ENCODE assay signal across 16 mouse cellular contexts in the genomic region with DNA sequence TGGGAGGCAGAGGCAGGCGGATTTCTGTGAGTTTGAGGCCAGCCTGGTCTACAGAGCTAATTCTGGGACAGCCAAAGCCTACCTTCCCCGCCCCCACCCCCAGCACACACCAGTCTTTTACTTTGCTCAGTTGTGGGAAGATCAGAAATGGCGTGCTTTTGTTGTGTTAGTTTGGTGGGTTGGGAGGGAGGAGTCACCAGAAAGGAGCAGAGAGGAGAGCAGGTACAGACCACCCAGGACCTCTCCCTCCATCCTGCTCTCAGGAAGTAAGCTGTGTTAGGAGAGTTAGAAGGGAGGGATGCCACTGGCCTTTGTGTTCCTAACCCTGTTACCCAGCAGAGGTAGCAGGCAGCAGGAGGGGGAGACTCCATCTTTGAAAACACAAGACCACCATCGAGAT.
"Had no signal": no experiment of that assay in that cellular context is flagged by ENCODE, and none has a peak within 500 bp of the region (broad histone marks: within the 10 kb centered on the region; RNA-seq: fewer than 3 reads in every experiment).

No protein-coding gene starts in this region.

- H3K9ac ChIP-seq: lung, embryonic 14.5 days; midbrain, embryonic 13.5 days; midbrain, embryonic 15.5 days; neural tube, embryonic 12.5 days; stomach, embryonic 15.5 days had no signal

- H3K4me3 ChIP-seq: megakaryocyte, embryonic 14.5 days; midbrain, embryonic 13.5 days; midbrain, embryonic 15.5 days; neural tube, embryonic 12.5 days; stomach, embryonic 15.5 days had no signal

- ATAC-seq: midbrain, embryonic 13.5 days; midbrain, embryonic 15.5 days had no signal

- H3K4me1 ChIP-seq: megakaryocyte, embryonic 14.5 days; midbrain, embryonic 13.5 days; midbrain, embryonic 15.5 days; neural tube, embryonic 12.5 days; stomach, embryonic 15.5 days had no signal

- H3K27me3 ChIP-seq: megakaryocyte, embryonic 14.5 days; midbrain, embryonic 13.5 days; midbrain, embryonic 15.5 days; neural tube, embryonic 12.5 days; stomach, embryonic 15.5 days had no signal

- H3K4me2 ChIP-seq: lung, embryonic 14.5 days; midbrain, embryonic 11.5 days; midbrain, embryonic 13.5 days; midbrain, embryonic 15.5 days; neural tube, embryonic 12.5 days; stomach, embryonic 15.5 days had no signal

- H3K9me3 ChIP-seq: megakaryocyte, embryonic 14.5 days; midbrain, embryonic 13.5 days; midbrain, embryonic 15.5 days; neural tube, embryonic 12.5 days; stomach, embryonic 15.5 days had no signal

- H3K27ac ChIP-seq: macrophage; midbrain, embryonic 13.5 days; midbrain, embryonic 15.5 days; neural tube, embryonic 12.5 days; stomach, embryonic 15.5 days; stomach, postnatal 0 days had no signal

- DNase-seq: lung, adult 18-20 months; lung, embryonic 14.5 days; lung, postnatal 14 days; lung, postnatal 36 days; right cerebral cortex, postnatal 14 days; thymus, adult 2 months; thymus, postnatal 25 days; thymus, postnatal 4 days had no signal
